Comparison of ENCODE assay signal across 19 mouse cellular contexts in genomic region chr6:85096441-85096840, GRCm38 (mm10). TPM values are rescaled to one million over a fixed set of nuclear protein-coding genes. Genes with fewer than 3 reads are reported as not detected.
A peak's percentile ranks its signal among the peaks of the same experiment; 100 is the strongest.
DNase-seq lines count a peak whose midpoint lies in the region; ATAC-seq lines count a peak whose summit lies in the region.
"Had no signal": no experiment of that assay in that cellular context is flagged by ENCODE, and none has a peak within 500 bp of the region (broad histone marks: within the 10 kb centered on the region; RNA-seq: fewer than 3 reads in every experiment).

No protein-coding gene starts in this region.

- no peaks in the 10 kb centered on the region for H3K4me1 ChIP-seq in kidney, embryonic 14.5 days (ENCODE audit: control insufficient read depth, insufficient read depth, low read length)
- H3K4me1 ChIP-seq: forebrain, embryonic 15.5 days; limb, embryonic 13.5 days had no signal

- no peaks in the 10 kb centered on the region for H3K27me3 ChIP-seq in kidney, embryonic 14.5 days (ENCODE audit: control insufficient read depth, insufficient read depth, low read length)
- H3K27me3 ChIP-seq: forebrain, embryonic 15.5 days; limb, embryonic 13.5 days; Patski had no signal

- no peak overlapping the region for H3K4me3 ChIP-seq in kidney, embryonic 14.5 days (ENCODE audit: low read length)
- H3K4me3 ChIP-seq: erythroblast, embryonic 14.5 days; forebrain, embryonic 15.5 days; limb, embryonic 13.5 days had no signal

- no peak overlapping the region for H3K27ac ChIP-seq in kidney, embryonic 14.5 days (ENCODE audit: low read depth, low read length)
- H3K27ac ChIP-seq: forebrain, embryonic 15.5 days; hindbrain, embryonic 14.5 days; limb, embryonic 13.5 days had no signal

- no peaks in the 10 kb centered on the region for H3K9me3 ChIP-seq in kidney, embryonic 14.5 days (ENCODE audit: control insufficient read depth, low read length)
- H3K9me3 ChIP-seq: forebrain, embryonic 15.5 days; limb, embryonic 13.5 days had no signal

- H3K9ac ChIP-seq in kidney, embryonic 14.5 days (ENCODE audit: low read depth, low read length), result no peak overlapping the region
- H3K9ac ChIP-seq: forebrain, embryonic 15.5 days; hindbrain, embryonic 14.5 days; limb, embryonic 13.5 days had no signal

- WGBS in kidney, embryonic 14.5 days, result 55% methylated on average over 2 of the region's 2 CpGs

- H3K36me3 ChIP-seq in kidney, embryonic 14.5 days (ENCODE audit: control insufficient read depth, insufficient read depth, low read length), result no peaks in the 10 kb centered on the region
- H3K36me3 ChIP-seq: forebrain, embryonic 15.5 days; limb, embryonic 13.5 days had no signal

- ATAC-seq in kidney, embryonic 14.5 days (ENCODE audit: low FRiP score, low TSS enrichment), result no peak
- ATAC-seq: activated CD4-positive, CD25-positive, alpha-beta regulatory T cell, adult 4 months; forebrain, embryonic 15.5 days; intestine, embryonic 16.5 days; Patski had no signal

- no peak overlapping the region for H3K4me2 ChIP-seq in kidney, embryonic 14.5 days (replicated peaks; ENCODE audit: low read depth, low read length)
- H3K4me2 ChIP-seq: forebrain, embryonic 15.5 days; heart, embryonic 11.5 days; hindbrain, embryonic 14.5 days; limb, embryonic 13.5 days had no signal

- peak; percentile 5 to 9 for DNase-seq in kidney, adult 8-10 months
- peak; percentile 43 for DNase-seq in testis, postnatal 14 days (ENCODE audit: low spot score)
- no peak for DNase-seq in testis, postnatal 10 days (ENCODE audit: low spot score)
- DNase-seq in adrenal gland, postnatal 25 days, result peak; percentile 79
- DNase-seq in left cerebral cortex, adult 9 months (ENCODE audit: low spot score in 2 of 2), result no peak
- no peak for DNase-seq in heart, adult 8-10 months (ENCODE audit: low spot score)
- DNase-seq: B cell, adult 2 months; cerebellum, adult 11-12 months; layer of hippocampus, adult 9-11 months; lung, adult 18-20 months had no signal

RNA-seq across cellular contexts. Expression of gene Exoc6b, which starts 27.1 kb away (rescaled TPM):
- 19.4 and 32.5 TPM in 2 replicates for polyA plus RNA-seq in kidney, embryonic 14.5 days (2014; fragmentation: Nextera tagmentation; extraction: Ambion mirVana)
- 40.2 and 55.0 TPM in 2 replicates for total RNA-seq in adrenal gland, postnatal 25 days (2021)
- total RNA-seq in heart, adult 8-10 months (2022), result 10 to 100 TPM; 14.3 to 21.1 (median 19.3) TPM
- polyA plus RNA-seq: erythroblast, embryonic 14.5 days had no signal

RNA-seq across cellular contexts. Expression of gene Spr, which starts 41.1 kb away (rescaled TPM):
- polyA plus RNA-seq in kidney, embryonic 14.5 days (2014; fragmentation: Nextera tagmentation; extraction: Ambion mirVana), result 79.4 and 100 TPM in 2 replicates
- 64.3 and 81.8 TPM in 2 replicates for total RNA-seq in adrenal gland, postnatal 25 days (2021)
- 100 to 1,000 TPM in 1 of 4 experiments, 10 to 100 TPM in 3; 85.7 to 109 (median 94.2) TPM for total RNA-seq in heart, adult 8-10 months (2022)

Comparison
In these comparisons a context has a peak if more than half of its experiments do, and no peak if none do; other contexts are left out.
1. DNase-seq: peak in kidney, adult 8-10 months (2 of 2), testis, postnatal 14 days (single experiment) and adrenal gland, postnatal 25 days (single experiment); none in testis, postnatal 10 days (single experiment), left cerebral cortex, adult 9 months (0 of 2) and heart, adult 8-10 months (single experiment).